Mouse (Mus musculus): ENCODE results near the gene Spint5.
"Not testable (repeated sequence)": the region's sequence is repeated elsewhere in the genome, so short reads cannot be mapped to it uniquely, and the experiment has no call there.

Gene Spint5

GRCm38 (mm10) chr2:164715005-164715404, at the start of gene Spint5:
Gene Spint5, plus strand, starts transcription at chr2:164715305.
- in situ Hi-C loops (cut with MboI), result no loop called here

DNA sequence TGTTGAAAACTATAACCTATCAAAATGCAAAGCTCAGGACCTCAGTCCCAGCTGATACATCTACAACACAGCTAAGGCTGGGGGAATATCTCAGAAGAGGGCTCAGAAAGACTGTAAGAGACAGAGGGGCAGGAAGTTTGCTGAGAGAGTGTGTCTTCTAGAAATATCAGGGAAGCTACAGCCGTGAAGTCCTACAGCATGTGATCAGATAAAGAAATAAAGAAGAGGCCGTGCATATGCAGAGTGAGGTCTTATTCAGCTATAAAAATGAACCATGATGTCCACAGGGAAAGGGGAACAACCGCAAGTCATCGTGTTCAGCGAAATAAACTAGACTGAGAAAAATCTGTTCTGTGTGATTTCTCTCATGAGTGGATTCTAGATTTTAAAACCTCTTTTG, 44.8 kb upstream of the Spint5 start:
- in situ Hi-C loops (cut with MboI), result no loop called here

DNA sequence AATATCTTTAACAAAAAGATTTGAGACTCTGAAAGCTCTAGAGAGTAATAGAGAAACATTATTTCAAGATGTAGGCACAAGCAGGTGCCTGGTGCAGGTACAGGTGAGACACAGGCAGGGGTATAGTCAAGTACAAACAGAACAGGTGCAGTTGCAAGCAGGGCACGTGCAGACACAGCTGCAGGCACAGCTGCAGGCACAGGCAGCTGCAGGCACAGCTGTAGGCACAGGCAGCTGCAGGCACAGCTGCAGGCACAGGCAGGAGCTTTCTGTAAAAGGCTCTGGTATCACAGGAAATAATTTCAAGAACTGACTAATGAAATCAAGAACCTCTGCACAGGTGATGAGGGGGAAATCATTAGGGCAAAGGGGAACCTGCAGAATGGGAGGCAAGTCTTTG, 44.2 kb upstream of the Spint5 start:
- in situ Hi-C loops (cut with MboI), result no loop called here

- in situ Hi-C loops (cut with MboI), result no loop called here
Observed at GRCm38 (mm10) chr2:164673987-164674386, 41.1 kb upstream of the Spint5 start, which contains the start of gene Wfdc11. Gene Wfdc11, minus strand, starts transcription at chr2:164674087.

- in situ Hi-C loops (cut with MboI), result no loop called here
Observed at GRCm38 (mm10) chr2:164676103-164676502, 39.0 kb upstream of the Spint5 start.

GRCm38 (mm10) chr2:164676916-164677685, 38.0 kb upstream of the Spint5 start:
- in situ Hi-C loops (cut with MboI), result no loop called here

DNA sequence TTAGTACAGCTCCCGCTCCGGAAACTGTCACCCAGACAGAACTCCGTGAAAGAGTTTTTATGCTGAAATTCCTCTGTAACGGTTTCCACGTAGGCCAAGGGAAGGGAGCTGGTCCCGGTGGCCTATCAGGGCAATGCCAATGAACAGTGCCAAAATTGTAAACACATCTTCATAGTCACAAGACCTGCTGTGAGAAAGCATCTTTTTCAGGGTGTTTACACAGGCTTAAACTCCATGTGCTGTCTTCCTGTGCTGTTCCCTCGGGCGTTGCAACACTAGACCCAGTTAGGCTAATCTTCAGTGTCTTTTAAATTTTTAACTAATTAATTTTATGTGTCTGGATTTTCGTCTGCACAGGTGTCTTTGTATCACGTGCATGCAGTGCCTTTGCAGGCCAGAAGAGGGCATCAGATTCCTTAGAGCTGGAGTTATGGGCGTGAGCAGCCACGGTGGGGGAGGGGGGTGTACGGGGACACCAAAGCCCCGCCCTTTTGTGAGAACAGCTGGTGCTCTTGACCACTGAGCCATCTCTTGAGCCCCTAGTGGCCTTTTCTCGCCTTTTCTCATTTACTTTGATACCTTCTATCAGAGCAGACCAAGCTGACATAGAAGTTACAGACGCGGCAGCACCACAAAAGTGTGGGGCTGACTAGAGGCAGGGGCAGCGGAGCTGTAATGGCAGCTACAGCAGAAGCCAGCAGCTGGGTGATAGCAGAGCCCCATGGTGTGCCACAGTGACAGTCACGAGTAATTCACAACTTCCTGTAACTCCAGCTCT, 36.1 kb upstream of the Spint5 start:
- in situ Hi-C loops (cut with MboI), result no loop called here

GRCm38 (mm10) chr2:164679906-164680305, 35.2 kb upstream of the Spint5 start:
- in situ Hi-C loops (cut with MboI), result no loop called here

DNA sequence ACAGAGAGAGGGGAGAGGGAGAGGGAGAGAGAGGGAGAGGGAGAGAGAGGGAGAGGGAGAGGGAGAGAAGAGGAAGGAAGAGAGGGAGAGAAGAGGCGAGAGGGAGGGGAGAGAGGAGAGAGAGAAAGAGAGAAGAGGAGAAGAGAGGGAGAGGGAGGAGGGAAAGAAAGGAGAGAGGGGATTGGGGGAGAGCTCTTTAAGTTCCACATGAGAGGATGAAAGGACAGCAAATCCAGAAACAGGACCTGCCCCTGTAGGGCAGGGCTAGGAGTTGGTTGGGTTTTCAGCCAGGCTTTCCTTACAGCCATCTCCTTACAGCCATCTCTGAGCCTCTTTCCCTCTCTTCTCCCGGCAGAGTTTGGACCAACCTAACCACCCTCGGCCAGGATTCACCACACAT, 30.3 kb upstream of the Spint5 start, which contains the start of gene Wfdc13:
Gene Wfdc13, plus strand, starts transcription at position 301 of the 400 bp plus-strand sequence.
- in situ Hi-C loops (cut with MboI), result no loop called here

DNA sequence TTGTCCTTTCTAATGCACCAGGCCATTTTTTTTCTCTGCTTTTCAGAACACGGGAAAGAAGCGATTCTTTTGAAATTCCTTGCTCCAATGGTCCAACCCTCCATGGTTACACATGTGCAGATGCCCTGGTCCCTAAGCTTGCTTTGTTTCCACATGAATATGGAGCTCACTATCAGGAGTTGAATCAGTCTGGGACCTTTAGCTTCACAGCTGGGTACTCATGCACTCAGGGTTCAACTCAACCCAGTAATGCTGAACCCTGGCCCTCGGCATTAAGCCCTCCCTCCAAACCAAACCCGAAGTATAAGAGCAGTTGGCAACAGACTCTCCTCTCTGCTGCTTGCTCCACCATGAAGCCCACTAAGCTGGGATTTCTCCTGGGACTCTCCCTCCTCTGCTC, 16.9 kb upstream of the Spint5 start, which contains the start of gene Spint4:
Gene Spint4, plus strand, starts transcription at position 301 of the 400 bp plus-strand sequence.
- in situ Hi-C loops (cut with MboI), result no loop called here

GRCm38 (mm10) chr2:164700959-164701358, 14.1 kb upstream of the Spint5 start:
- in situ Hi-C loops (cut with MboI), result no loop called here

DNA sequence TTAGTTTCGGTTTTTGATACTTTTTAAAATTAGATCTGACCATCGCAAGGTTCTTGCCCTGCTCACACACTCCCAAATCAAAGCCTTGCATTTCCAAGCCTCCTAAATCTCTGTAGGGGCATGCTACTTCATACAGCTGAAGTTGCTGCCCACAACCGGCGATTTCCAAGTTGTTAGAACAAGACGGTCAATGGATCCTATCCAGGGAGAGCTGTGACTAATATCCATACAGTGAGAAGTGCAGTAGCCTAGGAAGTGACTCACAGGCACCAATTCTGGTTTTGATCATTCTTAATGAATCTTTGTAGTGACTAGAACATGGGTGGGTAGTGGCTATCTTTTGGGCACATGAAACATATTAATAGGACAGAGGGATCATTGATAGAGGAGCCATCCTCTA, 13.3 kb upstream of the Spint5 start:
- in situ Hi-C loops (cut with MboI), result no loop called here

DNA sequence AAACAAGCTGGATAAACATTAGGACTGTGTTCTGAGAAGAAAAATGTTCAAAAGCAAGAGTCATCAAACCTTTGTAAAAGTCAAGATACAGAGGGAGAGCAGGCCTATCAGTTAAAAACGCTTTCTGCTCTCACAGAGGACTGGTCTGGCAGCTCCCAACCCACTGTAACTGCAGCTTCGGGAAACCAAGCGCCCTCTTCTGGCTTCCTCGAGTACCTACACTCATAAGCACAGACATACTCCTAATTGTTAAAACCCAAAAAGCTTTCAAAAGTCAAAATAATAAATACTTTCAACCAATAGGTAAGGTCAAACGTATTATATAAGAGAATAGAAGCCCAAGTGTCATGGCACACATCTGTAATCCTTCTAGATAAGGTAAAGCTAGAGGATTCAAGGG, 10.9 kb upstream of the Spint5 start:
- in situ Hi-C loops (cut with MboI), result no loop called here

GRCm38 (mm10) chr2:164705328-164705727, 9.8 kb upstream of the Spint5 start:
- in situ Hi-C loops (cut with MboI), result no loop called here

GRCm38 (mm10) chr2:164705991-164706390, 9.1 kb upstream of the Spint5 start:
- in situ Hi-C loops (cut with MboI), result no loop called here

DNA sequence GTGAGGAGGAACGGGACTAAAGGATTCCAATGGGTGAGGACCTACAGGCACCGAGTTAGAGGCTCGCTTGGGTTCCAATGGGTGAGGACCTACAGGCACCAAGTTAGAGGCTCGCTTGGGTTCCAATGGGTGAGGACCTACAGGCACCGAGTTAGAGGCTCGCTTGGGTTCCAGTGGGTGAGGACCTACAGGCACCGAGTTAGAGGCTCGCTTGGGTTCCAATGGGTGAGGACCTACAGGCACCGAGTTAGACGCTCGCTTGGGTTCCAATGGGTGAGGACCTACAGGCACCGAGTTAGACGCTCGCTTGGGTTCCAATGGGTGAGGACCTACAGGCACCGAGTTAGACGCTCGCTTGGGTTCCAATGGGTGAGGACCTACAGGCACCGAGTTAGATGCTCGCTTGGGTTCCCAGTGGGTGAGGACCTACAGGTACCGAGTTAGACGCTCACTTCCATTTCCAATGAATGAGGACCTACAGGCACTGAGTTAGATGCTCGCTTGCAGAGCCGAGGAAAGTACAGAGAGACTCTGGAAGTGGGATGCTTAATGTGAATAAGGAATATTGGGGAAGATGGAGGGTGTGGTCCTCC, 1.2 kb downstream of the Spint5 start:
- in situ Hi-C loops (cut with MboI), result not testable (repeated sequence)

DNA sequence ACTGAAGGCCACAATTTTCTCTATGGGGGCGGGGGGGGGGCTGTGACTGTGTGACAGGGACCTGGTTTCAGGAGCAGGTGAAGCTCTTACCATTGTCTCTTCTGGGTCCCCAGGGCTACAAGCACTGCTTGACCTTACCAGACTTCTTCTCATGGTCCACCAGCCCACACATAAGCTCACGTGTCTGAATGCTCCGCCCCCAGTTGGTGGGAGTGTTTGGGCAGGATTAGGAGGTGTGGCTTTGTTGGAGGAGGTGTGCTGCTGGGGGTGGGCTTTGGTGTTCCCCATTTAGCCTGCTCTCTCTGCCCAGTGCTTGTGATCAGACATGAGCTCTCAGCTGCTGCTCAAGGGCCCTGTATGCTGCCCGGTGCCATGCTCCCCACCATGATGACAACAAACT, 8.2 kb downstream of the Spint5 start:
- in situ Hi-C loops (cut with MboI), result no loop called here

DNA sequence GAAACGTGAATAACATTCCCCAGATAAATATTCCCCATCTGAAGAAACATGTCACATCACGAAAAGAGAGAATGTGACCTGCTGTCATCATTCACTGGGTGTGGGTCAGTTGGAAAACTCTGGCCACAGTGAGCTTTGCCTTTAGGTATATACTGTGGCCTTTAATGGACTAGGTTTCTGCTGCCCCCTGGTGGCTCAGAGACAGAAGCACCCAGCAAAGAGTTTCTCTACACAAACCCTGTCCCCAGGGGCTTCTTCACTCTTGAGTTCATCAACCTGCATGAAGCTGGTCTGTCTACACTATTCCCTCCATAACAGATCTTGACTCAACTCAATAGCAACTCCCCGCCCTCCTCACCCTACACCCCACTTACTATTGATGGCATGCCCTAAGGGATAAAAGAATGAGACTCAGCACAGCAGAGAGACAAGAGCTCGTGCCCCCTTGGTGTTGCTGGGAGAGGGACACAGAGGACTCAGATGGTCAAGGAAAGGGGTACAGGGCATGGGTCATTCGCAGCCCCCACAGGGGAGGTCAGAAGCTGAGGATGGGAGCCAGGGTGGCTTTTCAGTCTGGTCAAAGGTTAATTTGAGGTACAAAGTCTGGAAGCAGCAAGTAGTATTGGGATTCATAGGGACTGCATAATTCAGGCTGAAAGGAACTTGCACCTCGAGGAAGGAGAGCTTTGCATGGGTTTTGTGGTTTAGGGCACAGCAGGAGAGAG, 11.0 kb downstream of the Spint5 start:
- in situ Hi-C loops (cut with MboI), result loop anchor here (25.0 kb wide), 1 partner anchor 314 kb away; the partner anchor contains the start of genes Matn4 and Rbpjl

- in situ Hi-C loops (cut with MboI), result loop anchor here (25.0 kb wide), 1 partner anchor 319 kb away; the partner anchor contains the start of genes Matn4 and Rbpjl
Observed at GRCm38 (mm10) chr2:164731719-164732118, 16.6 kb downstream of the Spint5 start.

DNA sequence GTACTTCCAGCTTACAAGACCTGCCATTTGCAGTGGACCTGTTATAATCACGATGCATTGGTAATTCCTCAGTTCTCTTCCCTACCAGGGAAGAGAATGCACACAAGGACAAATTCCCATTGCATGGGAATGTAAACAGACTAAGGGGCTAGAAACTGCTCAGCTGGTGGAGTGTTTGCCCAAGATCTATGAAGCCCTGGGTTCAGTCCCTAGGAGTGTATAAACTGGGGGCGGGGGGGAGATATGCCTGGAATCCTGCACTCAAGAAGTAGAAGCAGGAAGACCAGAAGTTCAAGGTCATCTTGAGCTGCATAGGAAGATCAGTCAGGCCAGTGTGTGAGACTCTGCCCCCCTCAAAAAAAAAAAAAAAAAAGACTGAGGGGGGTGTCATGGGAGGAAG, 18.2 kb downstream of the Spint5 start:
- in situ Hi-C loops (cut with MboI), result loop anchor here (25.0 kb wide), 1 partner anchor 321 kb away; the partner anchor contains the start of genes Matn4 and Rbpjl

- in situ Hi-C loops (cut with MboI), result loop anchor here (25.0 kb wide), 1 partner anchor 323 kb away; the partner anchor contains the start of genes Matn4 and Rbpjl
Observed at GRCm38 (mm10) chr2:164734839-164735238, 19.7 kb downstream of the Spint5 start.

All from mature B cell (primary cell).